Mouse (Mus musculus): ENCODE results near the gene Gm28372. TPM values are rescaled to one million over a fixed set of nuclear protein-coding genes. Genes with fewer than 3 reads are reported as not detected.
A peak's percentile ranks its signal among the peaks of the same experiment; 100 is the strongest.

Gene Gm28372
- polyA plus RNA-seq, 1 experiment from 2014 or later = not detected

DNA sequence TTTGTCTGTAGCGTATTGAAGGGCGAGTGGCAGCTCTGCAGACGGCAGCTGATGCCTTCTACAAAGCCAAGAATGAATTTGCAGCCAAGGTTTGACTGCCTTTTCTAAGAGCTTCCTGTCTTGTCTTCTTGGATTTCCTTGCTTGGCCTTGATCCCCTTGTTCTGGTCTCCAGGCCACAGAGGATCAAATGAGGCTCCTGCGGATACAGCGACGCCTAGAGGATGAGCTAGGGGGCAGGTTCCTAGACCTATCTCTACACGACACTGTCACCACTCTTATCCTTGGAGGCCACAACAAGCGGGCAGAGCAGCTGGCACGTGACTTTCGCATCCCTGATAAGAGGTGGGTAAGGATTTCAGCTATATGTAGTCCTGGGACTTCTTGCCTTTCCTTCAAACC lies 37.1 kb downstream of the Gm28372 start:
- Histone ChIP-seq H3K27ac (ENCODE audit: low read length) (no peak overlapping the region), H3K27me3 (ENCODE audit: control insufficient read depth, insufficient read depth, low read length) (no peaks in the 10 kb centered on the region), H3K9me3 (replicated peaks; ENCODE audit: control insufficient read depth, low read length) (no peaks in the 10 kb centered on the region), H3K36me3 (ENCODE audit: control insufficient read depth, insufficient read depth) (peaks cover 48% of the 10 kb centered on the region), H3K9ac (ENCODE audit: low read length) (no peak overlapping the region), H3K4me3 (ENCODE audit: low read length) (no peak overlapping the region), H3K4me1 (ENCODE audit: control insufficient read depth, insufficient read depth, low read length) (no peaks in the 10 kb centered on the region), H3K4me2 (ENCODE audit: low read depth, low read length) (no peak overlapping the region)
- no peak for ATAC-seq (replicated peaks; ENCODE audit: extremely low read depth, insufficient read depth, low FRiP score)
- 79% methylated on average over 10 of the region's 10 CpGs for WGBS

- ATAC-seq (replicated peaks; ENCODE audit: extremely low read depth, insufficient read depth, low FRiP score) = no peak
Measured at GRCm38 (mm10) chr2:130448449-130448848, 43.4 kb downstream of the Gm28372 start.

GRCm38 (mm10) chr2:130449021-130449793 lies 44.2 kb downstream of the Gm28372 start:
- no peak for ATAC-seq (replicated peaks; ENCODE audit: extremely low read depth, insufficient read depth, low FRiP score)
- Histone ChIP-seq H3K4me1 (ENCODE audit: control insufficient read depth, insufficient read depth, low read length) (peaks cover 22% of the 10 kb centered on the region), H3K27me3 (ENCODE audit: control insufficient read depth, insufficient read depth, low read length) (no peaks in the 10 kb centered on the region), H3K4me3 (ENCODE audit: low read length) (peak overlapping the region; percentile 84), H3K9me3 (replicated peaks; ENCODE audit: control insufficient read depth, low read length) (no peaks in the 10 kb centered on the region), H3K9ac (ENCODE audit: low read length) (peak overlapping the region; percentile 89), H3K27ac (ENCODE audit: low read length) (no peak overlapping the region; the same call in 1 of the 2 replicates), H3K36me3 (ENCODE audit: control insufficient read depth, insufficient read depth) (0 out of 2 replicates have a peak, but pooled peaks cover 3% of the 10 kb centered on the region), H3K4me2 (ENCODE audit: low read depth, low read length) (peak overlapping the region; percentile 87)
- WGBS = 9% methylated on average over 17 of the region's 17 CpGs

More at GRCm38 (mm10) chr2:130448449-130448848, 43.4 kb downstream of the Gm28372 start:
- Histone ChIP-seq H3K4me2 (ENCODE audit: low read depth, low read length) (no peak overlapping the region), H3K36me3 (ENCODE audit: control insufficient read depth, insufficient read depth) (peaks cover 7% of the 10 kb centered on the region), H3K27me3 (ENCODE audit: control insufficient read depth, insufficient read depth, low read length) (no peaks in the 10 kb centered on the region), H3K27ac (ENCODE audit: low read length) (no peak overlapping the region), H3K4me3 (ENCODE audit: low read length) (no peak overlapping the region), H3K9ac (ENCODE audit: low read length) (no peak overlapping the region), H3K4me1 (ENCODE audit: control insufficient read depth, insufficient read depth, low read length) (peaks cover 22% of the 10 kb centered on the region), H3K9me3 (replicated peaks; ENCODE audit: control insufficient read depth, low read length) (no peaks in the 10 kb centered on the region)

DNA sequence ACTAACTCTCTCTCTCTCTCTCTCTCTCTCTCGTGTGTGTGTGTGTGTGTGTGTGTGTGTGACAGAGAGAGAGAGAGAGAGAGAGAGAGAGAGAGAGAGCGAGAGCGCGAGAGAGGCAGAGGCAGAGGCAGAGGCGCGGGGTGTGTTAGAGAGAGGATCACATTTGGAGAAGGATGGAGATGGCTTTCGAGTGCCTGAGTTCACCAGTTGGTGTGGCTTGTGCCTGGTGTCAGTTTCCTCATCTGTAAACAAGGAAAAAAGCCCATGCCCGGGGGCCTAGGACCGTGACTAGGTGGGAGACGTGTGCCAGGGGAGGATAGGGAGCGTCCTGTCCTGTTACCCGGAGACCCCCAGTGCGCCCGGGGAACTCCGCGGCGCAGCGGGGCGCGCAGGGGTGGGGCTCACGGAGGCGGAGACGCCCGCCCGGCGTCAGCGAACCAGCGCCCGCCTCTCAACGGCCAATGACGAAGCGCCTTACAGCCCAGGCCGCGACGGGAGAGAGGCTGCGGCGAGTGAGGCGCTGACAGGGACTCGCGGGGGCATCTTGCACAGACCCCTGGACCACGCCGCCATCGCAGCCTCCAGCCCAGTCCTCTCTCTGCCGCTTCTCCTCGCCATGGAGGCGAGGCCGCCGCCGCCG lies 44.9 kb downstream of the Gm28372 start, which contains the start of gene Ptpra:
TSS of gene Ptpra (plus strand) at position 485 of the 640 bp plus-strand sequence.
- Histone ChIP-seq H3K4me2 (ENCODE audit: low read depth, low read length) (peak within 1 kb of the TSS; percentile 87), H3K4me1 (ENCODE audit: control insufficient read depth, insufficient read depth, low read length) (peaks cover 24% of the 10 kb centered on the region), H3K9ac (ENCODE audit: low read length) (peak within 1 kb of the TSS; percentile 89), H3K27ac (ENCODE audit: low read length) (peak within 1 kb of the TSS; percentile 76), H3K36me3 (ENCODE audit: control insufficient read depth, insufficient read depth) (no peaks in the 10 kb centered on the region), H3K4me3 (ENCODE audit: low read length) (peak within 1 kb of the TSS; percentile 84), H3K9me3 (replicated peaks; ENCODE audit: control insufficient read depth, low read length) (no peaks in the 10 kb centered on the region), H3K27me3 (ENCODE audit: control insufficient read depth, insufficient read depth, low read length) (no peaks in the 10 kb centered on the region)
- WGBS = under 1% methylated on average over 45 of the region's 50 CpGs
- ATAC-seq (replicated peaks; ENCODE audit: extremely low read depth, insufficient read depth, low FRiP score) = peak; percentile 97

DNA sequence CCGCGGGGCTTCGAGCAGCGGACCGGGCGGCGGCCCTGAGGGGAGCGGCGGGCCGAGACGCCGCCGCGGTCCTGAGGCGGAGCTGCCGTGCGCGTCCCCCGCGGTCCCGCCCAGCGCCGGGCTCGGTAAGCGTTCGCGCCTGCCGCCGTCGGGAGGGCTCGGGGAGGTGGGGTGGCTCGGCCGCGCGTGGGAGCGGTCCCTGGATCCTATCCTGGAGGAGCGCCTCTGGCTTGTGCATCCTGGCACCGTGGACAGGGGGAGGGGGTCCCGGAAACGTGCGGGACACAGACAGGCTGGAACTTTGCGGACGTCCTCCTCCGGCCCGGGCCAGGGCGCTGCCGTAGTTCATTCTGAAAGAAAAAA lies 45.4 kb downstream of the Gm28372 start:
- Histone ChIP-seq H3K9ac (ENCODE audit: low read length) (peak overlapping the region; percentile 89), H3K4me1 (ENCODE audit: control insufficient read depth, insufficient read depth, low read length) (peaks cover 25% of the 10 kb centered on the region), H3K4me3 (ENCODE audit: low read length) (peak overlapping the region; percentile 84), H3K4me2 (ENCODE audit: low read depth, low read length) (peak overlapping the region; percentile 87), H3K9me3 (replicated peaks; ENCODE audit: control insufficient read depth, low read length) (no peaks in the 10 kb centered on the region), H3K27ac (ENCODE audit: low read length) (peak overlapping the region; percentile 76), H3K27me3 (ENCODE audit: control insufficient read depth, insufficient read depth, low read length) (no peaks in the 10 kb centered on the region), H3K36me3 (ENCODE audit: control insufficient read depth, insufficient read depth) (no peaks in the 10 kb centered on the region)
- peak; percentile 86 for ATAC-seq (replicated peaks; ENCODE audit: extremely low read depth, insufficient read depth, low FRiP score)
- WGBS = 0% methylated on average over 19 of the region's 47 CpGs

- H3K9ac ChIP-seq (ENCODE audit: low read length) = peak overlapping the region; percentile 89
- peak overlapping the region; percentile 87 for H3K4me2 ChIP-seq (ENCODE audit: low read depth, low read length)
- H3K4me1 ChIP-seq (ENCODE audit: control insufficient read depth, insufficient read depth, low read length) = peaks cover 27% of the 10 kb centered on the region
- H3K36me3 ChIP-seq (ENCODE audit: control insufficient read depth, insufficient read depth) = no peaks in the 10 kb centered on the region
- no peak overlapping the region for H3K27ac ChIP-seq (ENCODE audit: low read length)
- H3K9me3 ChIP-seq (replicated peaks; ENCODE audit: control insufficient read depth, low read length) = no peaks in the 10 kb centered on the region
- ATAC-seq (replicated peaks; ENCODE audit: extremely low read depth, insufficient read depth, low FRiP score) = no peak
- 53% methylated on average over 14 of the region's 14 CpGs for WGBS
- no peaks in the 10 kb centered on the region for H3K27me3 ChIP-seq (ENCODE audit: control insufficient read depth, insufficient read depth, low read length)
- H3K4me3 ChIP-seq (ENCODE audit: low read length) = peak overlapping the region; percentile 84
Measured at GRCm38 (mm10) chr2:130451086-130451726, 46.2 kb downstream of the Gm28372 start.

GRCm38 (mm10) chr2:130451727-130452090 lies 46.7 kb downstream of the Gm28372 start:
- 50% methylated on average over 3 of the region's 3 CpGs for WGBS
- peak overlapping the region; percentile 84; the same call in 1 of the 2 replicates for H3K4me3 ChIP-seq (ENCODE audit: low read length)
- no peaks in the 10 kb centered on the region for H3K36me3 ChIP-seq (ENCODE audit: control insufficient read depth, insufficient read depth)
- ATAC-seq (replicated peaks; ENCODE audit: extremely low read depth, insufficient read depth, low FRiP score) = no peak
- H3K27ac ChIP-seq (ENCODE audit: low read length) = no peak overlapping the region
- H3K27me3 ChIP-seq (ENCODE audit: control insufficient read depth, insufficient read depth, low read length) = no peaks in the 10 kb centered on the region
- peak overlapping the region; percentile 87 for H3K4me2 ChIP-seq (ENCODE audit: low read depth, low read length)
- H3K9ac ChIP-seq (ENCODE audit: low read length) = no peak overlapping the region
- no peaks in the 10 kb centered on the region for H3K9me3 ChIP-seq (replicated peaks; ENCODE audit: control insufficient read depth, low read length)
- H3K4me1 ChIP-seq (ENCODE audit: control insufficient read depth, insufficient read depth, low read length) = peaks cover 27% of the 10 kb centered on the region

- H3K4me3 ChIP-seq (ENCODE audit: low read length) = no peak overlapping the region
- ATAC-seq (replicated peaks; ENCODE audit: extremely low read depth, insufficient read depth, low FRiP score) = no peak
- no peaks in the 10 kb centered on the region for H3K27me3 ChIP-seq (ENCODE audit: control insufficient read depth, insufficient read depth, low read length)
- WGBS = 63% methylated on average over 2 of the region's 2 CpGs
- peaks cover 29% of the 10 kb centered on the region for H3K4me1 ChIP-seq (ENCODE audit: control insufficient read depth, insufficient read depth, low read length)
- no peaks in the 10 kb centered on the region for H3K9me3 ChIP-seq (replicated peaks; ENCODE audit: control insufficient read depth, low read length)
- no peak overlapping the region for H3K27ac ChIP-seq (ENCODE audit: low read length)
- no peak overlapping the region for H3K4me2 ChIP-seq (ENCODE audit: low read depth, low read length)
- no peaks in the 10 kb centered on the region for H3K36me3 ChIP-seq (ENCODE audit: control insufficient read depth, insufficient read depth)
- no peak overlapping the region for H3K9ac ChIP-seq (ENCODE audit: low read length)
Measured at GRCm38 (mm10) chr2:130452266-130452665, 47.2 kb downstream of the Gm28372 start.

DNA sequence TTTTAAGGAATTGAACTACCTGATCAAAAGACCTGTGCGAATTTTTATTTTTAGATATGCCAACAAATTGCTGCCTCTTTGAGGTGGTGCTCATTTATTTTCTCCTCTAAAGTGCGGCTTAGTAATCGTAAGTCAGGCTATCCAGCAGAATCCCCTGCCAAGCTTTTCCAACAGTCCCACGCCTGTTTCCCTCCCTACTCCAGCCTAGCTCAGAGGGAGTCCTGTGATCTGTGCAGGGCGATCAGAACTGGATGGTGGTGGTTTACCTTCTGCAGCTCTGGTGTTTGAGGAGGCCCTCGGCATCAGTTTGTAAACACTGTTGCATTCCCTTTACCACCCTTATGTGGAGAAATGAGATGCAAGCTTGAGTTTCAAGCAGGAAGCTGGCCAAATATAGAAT lies 48.4 kb downstream of the Gm28372 start:
- H3K9me3 ChIP-seq (replicated peaks; ENCODE audit: control insufficient read depth, low read length) = no peaks in the 10 kb centered on the region
- WGBS = 68% methylated on average over 6 of the region's 6 CpGs
- H3K4me2 ChIP-seq (ENCODE audit: low read depth, low read length) = no peak overlapping the region
- no peak for ATAC-seq (replicated peaks; ENCODE audit: extremely low read depth, insufficient read depth, low FRiP score)
- H3K9ac ChIP-seq (ENCODE audit: low read length) = no peak overlapping the region
- peaks cover 29% of the 10 kb centered on the region for H3K4me1 ChIP-seq (ENCODE audit: control insufficient read depth, insufficient read depth, low read length)
- H3K36me3 ChIP-seq (ENCODE audit: control insufficient read depth, insufficient read depth) = no peaks in the 10 kb centered on the region
- no peak overlapping the region for H3K27ac ChIP-seq (ENCODE audit: low read length)
- no peak overlapping the region for H3K4me3 ChIP-seq (ENCODE audit: low read length)
- H3K27me3 ChIP-seq (ENCODE audit: control insufficient read depth, insufficient read depth, low read length) = no peaks in the 10 kb centered on the region

All from heart, embryonic 16.5 days (tissue).